Mouse (Mus musculus): Measurements from ENCODE around the gene Slc10a4. TPM values are rescaled to one million over a fixed set of nuclear protein-coding genes. Genes with fewer than 3 reads are reported as not detected.
A peak's percentile ranks its signal among the peaks of the same experiment; 100 is the strongest.
"Not testable (repeated sequence)": the region's sequence is repeated elsewhere in the genome, so short reads cannot be mapped to it uniquely, and the experiment has no call there.

Gene Slc10a4
- polyA plus RNA-seq, 1 experiment from 2014 or later: 0.79 TPM

DNA sequence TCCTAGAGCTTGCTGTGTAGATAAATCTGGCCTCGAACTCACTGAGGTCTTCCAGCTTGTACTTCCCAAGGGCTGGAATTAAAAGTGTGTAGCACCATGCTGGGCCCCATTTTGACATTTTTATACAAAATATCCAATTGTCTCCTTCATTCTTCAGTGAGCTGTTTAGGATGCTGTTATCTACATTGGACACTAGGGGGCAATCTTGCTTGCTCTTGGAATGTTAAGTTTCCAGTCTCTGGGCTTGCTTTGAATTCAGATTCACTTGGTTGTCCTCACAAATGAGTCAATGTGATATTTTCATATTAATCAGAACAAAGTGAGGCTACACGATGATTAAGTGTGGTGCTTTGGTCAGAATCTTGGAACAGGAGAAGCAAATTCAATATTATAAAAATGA lies 22.6 kb upstream of the Slc10a4 start:
- Histone ChIP-seq H3K4me2 (replicated peaks; ENCODE audit: low read depth, low read length) (no peak overlapping the region), H3K27me3 (ENCODE audit: control insufficient read depth, insufficient read depth, low read length) (no peaks in the 10 kb centered on the region), H3K9ac (ENCODE audit: low read depth, low read length) (no peak overlapping the region), H3K36me3 (ENCODE audit: control insufficient read depth, insufficient read depth, low read length) (peaks cover 10% of the 10 kb centered on the region; the same call in 1 of the 2 replicates), H3K9me3 (ENCODE audit: control insufficient read depth, low read length) (no peaks in the 10 kb centered on the region), H3K27ac (ENCODE audit: low read depth, low read length) (no peak overlapping the region), H3K4me3 (ENCODE audit: low read length) (no peak overlapping the region), H3K4me1 (ENCODE audit: control insufficient read depth, insufficient read depth, low read length) (no peaks in the 10 kb centered on the region)
- WGBS: 13% methylated on average over 2 of the region's 2 CpGs
- no peak for ATAC-seq (ENCODE audit: low FRiP score, low TSS enrichment)

DNA sequence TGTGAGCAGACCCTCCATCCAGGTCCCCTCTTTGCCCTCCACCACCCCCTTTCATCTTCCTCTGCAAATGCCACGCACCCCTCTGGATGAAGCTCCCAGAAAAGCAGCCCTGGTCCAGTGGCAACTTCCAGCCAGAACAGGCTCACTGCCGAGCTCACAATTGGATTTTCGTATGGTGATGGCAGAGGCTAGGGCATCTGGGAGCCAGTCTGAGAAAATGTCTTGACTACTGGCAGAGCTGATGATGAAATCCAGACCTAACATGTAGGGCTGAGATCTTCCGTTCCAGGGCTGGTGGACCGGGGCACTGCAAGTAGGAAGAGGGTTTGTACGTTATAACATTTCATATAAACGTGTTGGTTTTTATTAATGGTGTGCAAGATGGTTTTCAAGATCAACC lies 18.9 kb upstream of the Slc10a4 start:
- 90% methylated on average over 7 of the region's 7 CpGs for WGBS
- no peak overlapping the region for H3K4me2 ChIP-seq (replicated peaks; ENCODE audit: low read depth, low read length)
- no peaks in the 10 kb centered on the region for H3K36me3 ChIP-seq (ENCODE audit: control insufficient read depth, insufficient read depth, low read length)
- no peaks in the 10 kb centered on the region for H3K4me1 ChIP-seq (ENCODE audit: control insufficient read depth, insufficient read depth, low read length)
- ATAC-seq (ENCODE audit: low FRiP score, low TSS enrichment): no peak
- no peaks in the 10 kb centered on the region for H3K27me3 ChIP-seq (ENCODE audit: control insufficient read depth, insufficient read depth, low read length)
- H3K9me3 ChIP-seq (ENCODE audit: control insufficient read depth, low read length): no peaks in the 10 kb centered on the region
- H3K4me3 ChIP-seq (ENCODE audit: low read length): no peak overlapping the region
- H3K27ac ChIP-seq (ENCODE audit: low read depth, low read length): no peak overlapping the region
- no peak overlapping the region for H3K9ac ChIP-seq (ENCODE audit: low read depth, low read length)

- H3K4me3 ChIP-seq (ENCODE audit: low read length): no peak overlapping the region
- no peaks in the 10 kb centered on the region for H3K27me3 ChIP-seq (ENCODE audit: control insufficient read depth, insufficient read depth, low read length)
- 68% methylated on average over 8 of the region's 8 CpGs for WGBS
- no peak for ATAC-seq (ENCODE audit: low FRiP score, low TSS enrichment)
- no peak overlapping the region for H3K27ac ChIP-seq (ENCODE audit: low read depth, low read length)
- 0 out of 2 replicates have a peak, but pooled peaks cover 5% of the 10 kb centered on the region for H3K4me1 ChIP-seq (ENCODE audit: control insufficient read depth, insufficient read depth, low read length)
- H3K9ac ChIP-seq (ENCODE audit: low read depth, low read length): no peak overlapping the region
- no peaks in the 10 kb centered on the region for H3K36me3 ChIP-seq (ENCODE audit: control insufficient read depth, insufficient read depth, low read length)
- no peak overlapping the region for H3K4me2 ChIP-seq (replicated peaks; ENCODE audit: low read depth, low read length)
- no peaks in the 10 kb centered on the region for H3K9me3 ChIP-seq (ENCODE audit: control insufficient read depth, low read length)
Observed at GRCm38 (mm10) chr5:72989756-72990155, 16.9 kb upstream of the Slc10a4 start.

DNA sequence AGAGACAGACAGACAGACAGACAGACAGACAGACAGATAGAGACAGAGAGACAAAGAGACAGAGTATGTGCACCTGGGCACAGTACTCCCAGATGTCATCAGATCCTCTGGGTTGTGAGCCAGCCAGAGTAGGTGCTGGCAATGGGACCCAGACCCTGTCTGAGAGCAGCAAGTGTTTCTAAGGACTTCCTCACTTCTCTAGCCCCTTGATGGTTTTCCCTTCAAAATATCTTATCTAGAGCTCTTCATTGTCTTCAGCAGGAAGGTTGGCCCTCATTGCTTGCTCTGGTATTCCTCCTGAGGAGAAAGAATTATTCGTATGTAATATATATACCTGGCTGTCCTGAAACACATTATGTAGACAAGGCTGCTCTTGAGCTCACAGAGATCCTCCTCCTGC lies 14.2 kb upstream of the Slc10a4 start:
- Histone ChIP-seq H3K9ac (ENCODE audit: low read depth, low read length) (no peak overlapping the region), H3K4me3 (ENCODE audit: low read length) (no peak overlapping the region), H3K36me3 (ENCODE audit: control insufficient read depth, insufficient read depth, low read length) (no peaks in the 10 kb centered on the region), H3K27ac (ENCODE audit: low read depth, low read length) (no peak overlapping the region), H3K27me3 (ENCODE audit: control insufficient read depth, insufficient read depth, low read length) (no peaks in the 10 kb centered on the region), H3K4me1 (ENCODE audit: control insufficient read depth, insufficient read depth, low read length) (0 out of 2 replicates have a peak, but pooled peaks cover 5% of the 10 kb centered on the region), H3K4me2 (replicated peaks; ENCODE audit: low read depth, low read length) (no peak overlapping the region), H3K9me3 (ENCODE audit: control insufficient read depth, low read length) (no peaks in the 10 kb centered on the region)
- no peak for ATAC-seq (ENCODE audit: low FRiP score, low TSS enrichment)
- 92% methylated on average over 1 of the region's 1 CpGs for WGBS

DNA sequence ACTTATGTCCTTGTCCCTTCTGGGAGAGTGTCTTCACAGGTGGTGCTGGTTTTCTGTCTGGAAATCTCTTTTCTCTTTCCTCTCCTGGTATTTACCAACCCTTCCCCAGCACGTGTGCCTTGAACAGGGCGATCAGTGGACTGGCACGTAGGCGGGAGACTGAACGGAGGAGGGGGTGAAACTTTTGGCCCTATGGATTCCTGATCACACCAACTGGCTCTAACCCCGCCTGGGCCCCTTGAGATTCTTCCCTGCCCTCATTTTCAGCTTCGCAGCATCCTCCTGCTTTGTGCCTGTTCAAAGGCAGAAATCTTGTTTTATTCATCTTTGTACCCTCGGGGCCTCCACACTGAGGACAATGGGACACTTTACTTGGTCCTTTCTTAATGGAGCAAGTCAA lies 12.3 kb upstream of the Slc10a4 start:
- 33% methylated on average over 8 of the region's 8 CpGs for WGBS
- H3K9me3 ChIP-seq (ENCODE audit: control insufficient read depth, low read length): no peaks in the 10 kb centered on the region
- no peak overlapping the region for H3K27ac ChIP-seq (ENCODE audit: low read depth, low read length)
- H3K27me3 ChIP-seq (ENCODE audit: control insufficient read depth, insufficient read depth, low read length): no peaks in the 10 kb centered on the region
- ATAC-seq (ENCODE audit: low FRiP score, low TSS enrichment): no peak
- no peak overlapping the region for H3K4me3 ChIP-seq (ENCODE audit: low read length)
- 0 out of 2 replicates have a peak, but pooled peaks cover 5% of the 10 kb centered on the region for H3K4me1 ChIP-seq (ENCODE audit: control insufficient read depth, insufficient read depth, low read length)
- no peak overlapping the region for H3K4me2 ChIP-seq (replicated peaks; ENCODE audit: low read depth, low read length)
- no peaks in the 10 kb centered on the region for H3K36me3 ChIP-seq (ENCODE audit: control insufficient read depth, insufficient read depth, low read length)
- no peak overlapping the region for H3K9ac ChIP-seq (ENCODE audit: low read depth, low read length)

- 56% methylated on average over 2 of the region's 2 CpGs for WGBS
- no peaks in the 10 kb centered on the region for H3K36me3 ChIP-seq (ENCODE audit: control insufficient read depth, insufficient read depth, low read length)
- H3K4me1 ChIP-seq (ENCODE audit: control insufficient read depth, insufficient read depth, low read length): 0 out of 2 replicates have a peak, but pooled peaks cover 5% of the 10 kb centered on the region
- no peaks in the 10 kb centered on the region for H3K27me3 ChIP-seq (ENCODE audit: control insufficient read depth, insufficient read depth, low read length)
- ATAC-seq (ENCODE audit: low FRiP score, low TSS enrichment): no peak
- H3K4me3 ChIP-seq (ENCODE audit: low read length): no peak overlapping the region
- H3K4me2 ChIP-seq (replicated peaks; ENCODE audit: low read depth, low read length): no peak overlapping the region
- H3K27ac ChIP-seq (ENCODE audit: low read depth, low read length): no peak overlapping the region
- H3K9ac ChIP-seq (ENCODE audit: low read depth, low read length): no peak overlapping the region
- H3K9me3 ChIP-seq (ENCODE audit: control insufficient read depth, low read length): no peaks in the 10 kb centered on the region
Observed at GRCm38 (mm10) chr5:72994928-72995327, 11.8 kb upstream of the Slc10a4 start.

DNA sequence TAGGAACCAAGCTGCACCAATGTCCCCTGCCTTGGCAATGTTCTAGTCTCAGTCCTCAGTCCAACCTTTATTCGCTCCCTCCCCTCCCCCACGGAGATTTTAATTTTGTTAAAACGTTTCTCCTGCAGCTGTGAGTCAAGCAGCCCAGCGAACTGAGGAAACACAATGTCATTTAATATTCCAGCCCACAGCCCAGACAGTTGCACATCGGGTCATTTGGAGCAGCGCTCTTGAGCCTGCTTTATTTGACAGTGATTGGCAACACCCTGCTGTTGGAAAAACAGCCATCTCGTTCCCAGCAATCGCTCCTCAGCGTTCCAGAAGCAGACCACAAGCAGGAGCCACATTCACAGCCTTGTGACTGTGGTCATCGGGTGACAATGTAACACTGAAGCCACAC lies 11.3 kb upstream of the Slc10a4 start:
- Histone ChIP-seq H3K9me3 (ENCODE audit: control insufficient read depth, low read length) (no peaks in the 10 kb centered on the region), H3K4me3 (ENCODE audit: low read length) (no peak overlapping the region), H3K9ac (ENCODE audit: low read depth, low read length) (no peak overlapping the region), H3K27ac (ENCODE audit: low read depth, low read length) (no peak overlapping the region), H3K4me1 (ENCODE audit: control insufficient read depth, insufficient read depth, low read length) (0 out of 2 replicates have a peak, but pooled peaks cover 5% of the 10 kb centered on the region), H3K27me3 (ENCODE audit: control insufficient read depth, insufficient read depth, low read length) (no peaks in the 10 kb centered on the region), H3K36me3 (ENCODE audit: control insufficient read depth, insufficient read depth, low read length) (no peaks in the 10 kb centered on the region), H3K4me2 (replicated peaks; ENCODE audit: low read depth, low read length) (no peak overlapping the region; the same call in 1 of the 2 replicates)
- ATAC-seq (ENCODE audit: low FRiP score, low TSS enrichment): peak; percentile 72
- WGBS: 11% methylated on average over 10 of the region's 10 CpGs

DNA sequence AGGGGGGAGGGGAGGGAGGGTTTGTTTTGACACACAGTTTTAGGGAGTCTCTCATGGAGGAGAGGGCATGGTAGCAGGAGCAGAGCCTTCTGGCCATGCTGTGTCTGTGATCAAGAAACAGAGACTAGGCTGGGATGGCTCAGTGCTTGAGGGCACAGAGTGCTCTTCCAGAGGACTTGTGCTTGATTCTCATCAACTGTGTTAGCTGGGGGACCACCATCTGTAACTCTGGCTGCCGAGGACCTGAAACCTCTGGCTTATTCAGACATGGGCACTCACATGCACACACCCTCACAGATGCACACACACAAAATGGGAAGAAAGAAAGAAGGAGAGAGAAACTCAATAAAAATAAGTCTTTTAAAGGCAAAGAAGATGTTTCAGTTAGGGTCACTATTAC lies 8.1 kb upstream of the Slc10a4 start:
- H3K4me2 ChIP-seq (replicated peaks; ENCODE audit: low read depth, low read length); H3K27me3 ChIP-seq (ENCODE audit: control insufficient read depth, insufficient read depth, low read length); ATAC-seq (ENCODE audit: low FRiP score, low TSS enrichment); H3K27ac ChIP-seq (ENCODE audit: low read depth, low read length); H3K9ac ChIP-seq (ENCODE audit: low read depth, low read length); H3K36me3 ChIP-seq (ENCODE audit: control insufficient read depth, insufficient read depth, low read length); H3K9me3 ChIP-seq (ENCODE audit: control insufficient read depth, low read length); H3K4me1 ChIP-seq (ENCODE audit: control insufficient read depth, insufficient read depth, low read length); H3K4me3 ChIP-seq (ENCODE audit: low read length): not testable (repeated sequence)
- 77% methylated on average over 1 of the region's 1 CpGs for WGBS

DNA sequence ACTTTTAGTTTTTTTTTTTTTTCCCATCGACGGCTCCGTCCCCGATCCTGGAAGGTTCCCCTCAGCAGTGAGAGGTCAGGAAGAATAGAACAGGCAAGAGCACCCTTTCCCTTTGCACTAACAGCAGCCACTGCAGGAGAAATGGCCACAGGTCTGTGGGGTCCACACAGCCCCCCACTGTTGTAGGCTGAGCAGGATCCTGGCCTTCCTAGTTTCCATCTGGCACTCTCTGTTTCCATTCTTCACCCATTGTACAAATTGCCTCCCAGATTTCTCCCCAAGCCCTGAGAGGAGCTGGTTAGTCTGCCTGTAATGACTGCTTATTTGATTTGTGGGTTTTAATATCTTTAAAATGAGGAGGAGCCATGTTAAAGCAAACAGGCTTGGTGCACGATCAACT lies 2.6 kb upstream of the Slc10a4 start:
- no peak overlapping the region for H3K27ac ChIP-seq (ENCODE audit: low read depth, low read length)
- H3K4me2 ChIP-seq (replicated peaks; ENCODE audit: low read depth, low read length): no peak overlapping the region
- no peaks in the 10 kb centered on the region for H3K9me3 ChIP-seq (ENCODE audit: control insufficient read depth, low read length)
- H3K4me3 ChIP-seq (ENCODE audit: low read length): no peak overlapping the region
- H3K36me3 ChIP-seq (ENCODE audit: control insufficient read depth, insufficient read depth, low read length): no peaks in the 10 kb centered on the region
- H3K27me3 ChIP-seq (ENCODE audit: control insufficient read depth, insufficient read depth, low read length): peaks cover 26% of the 10 kb centered on the region
- no peaks in the 10 kb centered on the region for H3K4me1 ChIP-seq (ENCODE audit: control insufficient read depth, insufficient read depth, low read length)
- 83% methylated on average over 5 of the region's 5 CpGs for WGBS
- H3K9ac ChIP-seq (ENCODE audit: low read depth, low read length): no peak overlapping the region
- ATAC-seq (ENCODE audit: low FRiP score, low TSS enrichment): no peak
